ENCODE assay signal across 19 mouse cellular contexts in the genomic region with DNA sequence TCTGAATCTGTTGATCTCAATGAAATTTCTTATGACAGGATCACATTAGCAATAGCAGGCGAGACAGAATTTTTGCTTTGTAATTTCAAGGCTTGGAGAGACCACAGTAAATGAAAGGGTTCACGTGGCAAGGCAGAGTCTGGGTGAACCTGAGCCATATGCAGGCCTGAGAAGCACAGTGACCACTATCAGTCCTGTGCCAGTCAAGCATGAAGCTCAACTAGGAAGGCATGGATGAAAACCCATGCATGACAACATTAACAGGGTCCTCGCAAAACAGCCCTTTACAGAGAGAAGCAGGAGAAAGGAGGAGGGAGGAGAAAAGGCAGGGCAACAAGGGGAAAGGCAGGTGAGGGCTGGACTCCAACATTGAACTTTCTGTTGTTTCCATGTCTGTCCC.
A peak's percentile ranks its signal among the peaks of the same experiment; 100 is the strongest.
DNase-seq lines count a peak whose midpoint lies in the region; ATAC-seq and TF ChIP-seq lines count a peak whose summit lies in the region.
"Had no signal": no experiment of that assay in that cellular context is flagged by ENCODE, and none has a peak within 500 bp of the region (broad histone marks: within the 10 kb centered on the region; RNA-seq: fewer than 3 reads in every experiment).

No protein-coding gene starts in this region.

- no peak overlapping the region for H3K4me2 ChIP-seq in heart, embryonic 15.5 days
- H3K4me2 ChIP-seq in kidney, embryonic 15.5 days, result no peak overlapping the region
- H3K4me2 ChIP-seq: embryonic facial prominence, embryonic 12.5 days; forebrain, embryonic 12.5 days; hindbrain, embryonic 12.5 days had no signal

- intact Hi-C loops in heart, postnatal 25 days (cut with DNase I), result no loop called here

- 75% methylated on average over 3 of the region's 3 CpGs for WGBS in heart, embryonic 10.5 days
- 79% methylated on average over 3 of the region's 3 CpGs for WGBS in heart, embryonic 15.5 days
- WGBS in kidney, embryonic 15.5 days, result 62% methylated on average over 3 of the region's 3 CpGs

- no peak for DNase-seq in heart, embryonic 10.5 days (ENCODE audit: low spot score)
- DNase-seq in heart, postnatal 25 days (ENCODE audit: low spot score), result no peak
- no peak for DNase-seq in heart, adult 18-20 months
- DNase-seq in kidney, adult 18-20 months, result no peak
- DNase-seq: adrenal gland, postnatal 10 days; cerebellum, adult 11 months; cerebellum, adult 8-10 months; cerebellum, postnatal 14 days; gastrocnemius, postnatal 10 days had no signal

- H3K4me1 ChIP-seq in heart, embryonic 10.5 days, result peaks cover 10% of the 10 kb centered on the region
- peaks cover 26% of the 10 kb centered on the region for H3K4me1 ChIP-seq in heart, embryonic 15.5 days (replicated peaks)
- no peaks in the 10 kb centered on the region for H3K4me1 ChIP-seq in kidney, embryonic 15.5 days
- peaks cover 12% of the 10 kb centered on the region for H3K4me1 ChIP-seq in embryonic fibroblast, embryonic 13.5 days (ENCODE audit: control insufficient read depth, insufficient read depth, low read length)

- no peaks in the 10 kb centered on the region for H3K9me3 ChIP-seq in heart, embryonic 10.5 days
- H3K9me3 ChIP-seq in heart, embryonic 15.5 days (replicated peaks), result no peaks in the 10 kb centered on the region
- H3K9me3 ChIP-seq in kidney, embryonic 15.5 days (replicated peaks), result no peaks in the 10 kb centered on the region
- H3K9me3 ChIP-seq: embryonic facial prominence, embryonic 12.5 days; forebrain, embryonic 12.5 days; hindbrain, embryonic 12.5 days had no signal

- no peaks in the 10 kb centered on the region for H3K36me3 ChIP-seq in heart, embryonic 10.5 days
- no peaks in the 10 kb centered on the region for H3K36me3 ChIP-seq in heart, embryonic 15.5 days
- no peaks in the 10 kb centered on the region for H3K36me3 ChIP-seq in kidney, embryonic 15.5 days
- H3K36me3 ChIP-seq: embryonic facial prominence, embryonic 12.5 days; forebrain, embryonic 12.5 days; hindbrain, embryonic 12.5 days had no signal

- no peak for TF ChIP-seq POLR2A in embryonic fibroblast, embryonic 13.5 days (IDR thresholded peaks at IDR 0.05; ENCODE audit: low read depth, low read length)

- no peak for TF ChIP-seq CTCF in embryonic fibroblast, embryonic 13.5 days (IDR thresholded peaks at IDR 0.05; ENCODE audit: borderline replicate concordance, insufficient read depth, low read length)

- H3K27me3 ChIP-seq in heart, embryonic 10.5 days (ENCODE audit: insufficient read depth, poor library complexity, severe bottlenecking), result no peaks in the 10 kb centered on the region
- no peaks in the 10 kb centered on the region for H3K27me3 ChIP-seq in heart, embryonic 15.5 days
- no peaks in the 10 kb centered on the region for H3K27me3 ChIP-seq in kidney, embryonic 15.5 days
- H3K27me3 ChIP-seq: embryonic facial prominence, embryonic 12.5 days; forebrain, embryonic 12.5 days; hindbrain, embryonic 12.5 days had no signal

- H3K4me3 ChIP-seq in heart, embryonic 10.5 days, result no peak overlapping the region
- no peak overlapping the region for H3K4me3 ChIP-seq in heart, embryonic 15.5 days
- no peak overlapping the region for H3K4me3 ChIP-seq in kidney, embryonic 15.5 days (replicated peaks)
- H3K4me3 ChIP-seq in embryonic fibroblast, embryonic 13.5 days (ENCODE audit: insufficient read depth, low read length), result no peak overlapping the region
- H3K4me3 ChIP-seq: embryonic facial prominence, embryonic 12.5 days; forebrain, embryonic 12.5 days; hindbrain, embryonic 12.5 days had no signal

- H3K27ac ChIP-seq in heart, embryonic 10.5 days, result peak overlapping the region; percentile 30; the same call in 1 of the 2 replicates
- peak overlapping the region; percentile 72 for H3K27ac ChIP-seq in heart, embryonic 15.5 days
- H3K27ac ChIP-seq in kidney, embryonic 15.5 days, result no peak overlapping the region
- H3K27ac ChIP-seq in embryonic fibroblast, embryonic 13.5 days (ENCODE audit: insufficient read depth, low read length), result peak overlapping the region; percentile 7; the same call in 1 of the 2 replicates
- H3K27ac ChIP-seq: embryonic facial prominence, embryonic 12.5 days; forebrain, embryonic 12.5 days; hindbrain, embryonic 12.5 days had no signal

- no peak overlapping the region for H3K9ac ChIP-seq in heart, embryonic 15.5 days
- no peak overlapping the region for H3K9ac ChIP-seq in kidney, embryonic 15.5 days
- H3K9ac ChIP-seq: embryonic facial prominence, embryonic 12.5 days; forebrain, embryonic 12.5 days; hindbrain, embryonic 12.5 days had no signal

- no peak for ATAC-seq in heart, embryonic 15.5 days (replicated peaks; ENCODE audit: insufficient number of reproducible peaks, insufficient read depth, low FRiP score, low read depth)
- peak; percentile 88 for ATAC-seq in kidney, embryonic 15.5 days (replicated peaks; ENCODE audit: low FRiP score)
- ATAC-seq: forebrain, embryonic 16.5 days; hindbrain, embryonic 16.5 days; inflammation-experienced regulatory T-cells, adult 6 months; intestine, postnatal 0 days had no signal
